Mouse (Mus musculus): ENCODE results near the gene AW146154. TPM values are rescaled to one million over a fixed set of nuclear protein-coding genes. Genes with fewer than 3 reads are reported as not detected.
"Not testable (repeated sequence)": the region's sequence is repeated elsewhere in the genome, so short reads cannot be mapped to it uniquely, and the experiment has no call there.

Gene AW146154
- polyA plus RNA-seq (2012) = 0.19 and 0.29 TPM in 2 replicates

DNA sequence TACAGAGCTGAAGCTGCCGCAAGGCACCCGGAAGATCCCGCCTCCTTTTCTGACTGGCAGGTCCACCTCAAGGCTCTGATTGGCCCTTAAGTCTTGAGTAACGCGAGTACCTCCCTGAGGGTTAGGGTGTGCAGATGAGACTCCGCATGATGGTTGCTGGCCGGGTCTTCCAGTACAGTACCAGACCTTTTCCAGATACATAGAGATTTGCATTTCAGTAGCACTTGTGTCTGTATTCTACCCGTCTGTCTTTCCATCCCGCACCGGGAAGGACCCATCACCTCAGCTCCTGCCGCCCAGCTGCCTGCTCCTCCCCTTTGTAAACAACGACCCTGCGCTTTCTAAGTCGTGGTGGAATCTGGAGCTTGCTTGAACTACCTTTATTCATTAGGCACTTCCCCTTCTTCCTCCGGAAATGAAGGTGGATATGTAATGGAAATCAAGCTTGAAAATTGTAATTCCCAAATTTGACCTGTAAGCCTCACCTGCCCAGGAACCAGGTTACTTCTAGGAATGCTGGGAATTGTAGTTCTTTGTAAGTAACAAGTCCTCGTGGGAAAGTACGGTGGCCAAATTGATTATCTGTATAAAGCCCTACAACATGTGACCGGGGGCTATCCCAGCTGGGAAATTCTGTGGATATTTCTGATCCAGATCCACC, at the start of gene AW146154, which contains the start of gene Gm20449:
Gene AW146154 (minus strand): TSS at position 502 of the 661 bp plus-strand sequence.
Gene Gm20449 (minus strand): TSS at position 29 of the 661 bp plus-strand sequence.
- no peak for TF ChIP-seq GATA1 (IDR thresholded peaks at IDR 0.05; ENCODE audit: low read length)

DNA sequence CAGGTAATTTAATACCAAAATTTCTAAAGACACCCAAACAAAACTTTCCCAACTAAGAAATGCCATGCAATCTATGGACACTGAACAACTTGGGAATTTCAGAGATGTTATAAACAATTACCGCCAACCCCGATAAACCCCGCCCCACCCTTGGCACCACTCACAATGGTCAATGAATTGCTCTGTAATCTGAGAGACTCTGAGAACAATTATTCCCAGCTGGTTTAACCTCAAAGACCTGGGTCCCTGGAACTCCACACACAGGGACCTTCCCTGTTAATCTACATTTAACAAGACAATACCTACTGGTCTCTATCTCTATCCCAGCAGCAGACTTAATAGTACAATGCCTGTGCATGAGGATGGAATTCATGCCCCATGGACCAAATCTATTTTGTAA, 13.0 kb upstream of the AW146154 start:
- TF ChIP-seq GATA1 (IDR thresholded peaks at IDR 0.05; ENCODE audit: low read length) = no peak

DNA sequence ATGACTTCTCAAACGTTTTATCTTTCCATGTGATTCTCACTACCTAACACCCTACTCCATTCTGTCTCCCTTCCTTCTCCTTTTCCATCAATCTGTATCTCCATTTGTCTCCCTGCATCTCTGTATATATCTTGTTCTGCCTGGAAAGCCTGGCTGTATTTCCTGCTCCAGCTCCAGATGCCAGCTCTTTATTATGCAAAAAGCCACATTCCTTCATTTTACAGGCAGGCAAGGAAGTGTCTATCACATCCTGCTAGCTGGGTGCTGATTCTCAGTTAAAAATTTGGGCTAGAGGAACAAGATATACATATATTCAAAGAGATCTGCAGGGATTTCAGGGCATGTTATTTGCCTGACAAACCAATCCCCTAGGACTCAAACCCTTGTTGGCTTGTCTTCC, 12.5 kb upstream of the AW146154 start:
- TF ChIP-seq GATA1 (IDR thresholded peaks at IDR 0.05; ENCODE audit: low read length) = no peak

DNA sequence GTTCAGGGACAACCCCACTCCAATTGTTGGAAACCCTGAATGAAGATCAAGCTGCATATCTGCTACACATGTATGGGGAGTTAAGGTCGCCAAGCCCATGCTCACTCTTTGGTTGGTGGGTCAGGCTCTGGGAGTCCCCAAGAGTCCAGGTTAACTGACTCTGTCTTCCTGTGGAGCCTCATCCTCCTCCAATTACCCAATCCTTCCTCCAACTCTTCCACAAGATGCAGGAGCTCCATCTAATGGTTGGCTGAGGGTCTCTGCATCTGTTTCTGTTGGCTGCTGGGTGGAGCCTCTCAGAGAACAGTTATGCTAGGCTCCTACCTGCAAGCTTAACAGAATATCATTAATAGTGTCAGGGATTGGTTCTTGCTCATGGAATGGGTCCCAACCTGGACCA, 2.7 kb upstream of the AW146154 start:
- no peak for TF ChIP-seq GATA1 (IDR thresholded peaks at IDR 0.05; ENCODE audit: low read length)

DNA sequence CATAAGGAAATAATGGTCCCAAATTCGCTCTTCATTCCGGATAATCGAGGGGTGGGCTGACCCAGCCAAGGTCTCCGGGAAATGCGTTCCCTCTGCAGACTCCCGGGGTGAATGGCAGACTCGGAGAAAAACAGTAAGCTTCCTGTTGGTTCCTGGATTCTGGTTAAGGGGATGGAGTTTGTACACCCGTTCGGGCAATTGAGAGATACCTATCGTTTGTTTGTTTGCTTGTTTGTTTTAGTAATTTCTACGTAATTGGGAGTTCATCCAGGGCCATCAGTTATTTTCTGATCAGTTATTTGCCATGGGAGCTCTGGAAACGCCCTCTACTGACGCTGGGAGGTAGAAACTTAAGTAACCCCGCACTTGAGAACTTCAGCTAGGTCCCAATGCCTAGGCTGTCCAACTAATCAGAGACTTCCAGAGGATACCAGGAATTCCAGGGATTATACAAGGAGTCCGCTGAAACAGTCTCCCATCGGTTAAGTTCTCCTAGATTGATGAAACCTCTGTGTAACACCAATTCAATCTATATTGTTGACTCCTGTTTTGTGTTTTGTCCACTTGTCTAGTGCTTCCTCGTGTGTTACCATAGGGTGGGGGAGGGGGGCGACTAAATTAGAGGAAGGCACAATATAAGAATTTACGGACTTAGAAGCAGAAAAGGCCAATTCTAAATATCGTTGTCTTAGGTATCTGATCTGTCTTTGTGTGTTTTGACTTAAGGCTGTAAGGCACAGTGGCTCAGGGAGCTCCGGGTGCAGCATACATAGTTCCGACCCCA, 653 bp upstream of the AW146154 start:
- no peak for TF ChIP-seq GATA1 (IDR thresholded peaks at IDR 0.05; ENCODE audit: low read length)

DNA sequence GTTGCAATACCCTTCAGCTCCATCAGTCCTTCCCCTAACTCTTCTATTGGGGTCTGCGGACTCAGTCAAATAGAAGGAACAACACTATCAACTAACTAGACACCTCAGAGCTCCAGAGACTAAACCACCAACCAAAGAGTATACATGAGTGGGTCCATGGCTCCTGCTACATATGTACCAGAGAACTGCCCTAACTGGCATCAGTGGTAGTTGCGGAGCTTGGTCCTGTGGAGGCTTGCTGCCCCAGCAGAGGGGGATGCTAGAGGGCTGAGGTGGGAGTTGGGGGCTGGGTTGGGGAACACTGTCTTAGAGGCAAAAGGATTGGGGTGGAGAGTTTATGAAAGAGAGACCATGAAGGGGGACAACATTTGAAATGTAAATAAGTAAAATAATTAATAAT, 1.8 kb downstream of the AW146154 start:
- no peak for TF ChIP-seq GATA1 (IDR thresholded peaks at IDR 0.05; ENCODE audit: low read length)

DNA sequence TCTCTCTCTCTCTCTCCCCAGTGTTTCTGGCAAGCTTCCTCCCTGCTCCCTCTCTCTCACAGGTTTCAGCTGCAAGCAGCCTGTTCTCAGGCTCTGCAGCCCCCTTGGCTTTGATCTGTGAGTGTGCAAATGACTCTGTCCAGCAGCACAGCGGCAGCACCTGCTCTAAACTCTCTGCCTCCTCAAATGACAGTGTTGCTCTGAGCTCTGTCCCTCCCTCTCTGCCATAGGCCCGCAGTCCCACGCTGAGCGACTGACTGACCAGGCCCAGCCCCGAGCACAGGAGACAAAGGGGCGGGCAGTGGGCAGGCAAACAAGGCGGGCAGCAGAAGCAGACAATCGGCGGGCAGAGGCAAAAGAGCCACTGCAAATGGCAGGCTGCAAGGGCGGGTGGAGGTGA, 47.8 kb downstream of the AW146154 start:
- TF ChIP-seq GATA1 (IDR thresholded peaks at IDR 0.05; ENCODE audit: low read length) = no peak

DNA sequence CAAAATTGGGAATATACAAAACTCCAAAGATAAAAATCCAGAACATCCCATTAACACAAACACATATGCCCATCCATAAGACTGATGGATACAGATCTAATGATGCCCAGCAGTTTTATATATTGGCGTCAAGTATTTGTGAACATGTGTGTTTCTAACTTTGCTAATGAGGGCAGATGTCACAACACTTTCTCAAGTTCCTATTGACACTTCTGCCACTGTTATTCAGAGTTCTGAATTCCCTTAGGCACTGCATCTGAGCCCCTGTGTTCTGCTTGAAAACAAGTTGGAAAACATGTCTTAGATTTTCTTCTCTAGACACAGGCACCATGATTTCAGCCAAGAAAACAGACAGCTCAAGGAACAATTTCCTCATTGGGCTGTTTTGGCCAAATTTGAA, 51.1 kb downstream of the AW146154 start, which contains the start of gene Vmn2r57:
Gene Vmn2r57 (minus strand): TSS at position 101 of the 400 bp plus-strand sequence.
- TF ChIP-seq GATA1 (IDR thresholded peaks at IDR 0.05; ENCODE audit: low read length) = not testable (repeated sequence)

Other genes with a start within 250 kb of the AW146154 start
- gene AI987944, start 106.5 kb downstream of the AW146154 start, polyA plus RNA-seq (2012) = 0.39 and 0.68 TPM in 2 replicates
- gene Vmn2r57, start 51.2 kb downstream of the AW146154 start, polyA plus RNA-seq (2012) = not detected in 2 replicates
- not detected in 2 replicates for gene Gm20449, start 473 bp downstream of the AW146154 start, polyA plus RNA-seq (2012)
- 0.71 and 0.94 TPM in 2 replicates for gene Gm6871, start 73.8 kb upstream of the AW146154 start, polyA plus RNA-seq (2012)
- 0.83 and 1.0 TPM in 2 replicates for gene 2610021A01Rik, start 99.3 kb upstream of the AW146154 start, polyA plus RNA-seq (2012)
- 0.10 and 0.40 TPM in 2 replicates for gene Zfp788, start 133.3 kb upstream of the AW146154 start, polyA plus RNA-seq (2012)